Mouse (Mus musculus) CH12.LX (cell line): ENCODE measurements around the gene Supt3. TPM values are rescaled to one million over a fixed set of nuclear protein-coding genes. Genes with fewer than 3 reads are reported as not detected.

Source experiments
- DNase-seq: peaks from one replicate; pipeline ENCODE4 v3.0.0-alpha.2; 2013; ENCODE audit errors: extremely low read depth
- H3K27ac ChIP-seq: 2 replicates; pipeline ENCODE4 v1.5.1; 2012; ENCODE audit warnings: low read depth, mild to moderate bottlenecking, control low read depth, moderate library complexity; ENCODE audit not compliant: insufficient read depth
- H3K27me3 ChIP-seq: replicated peaks from 2 replicates; pipeline ENCODE3; 2012; ENCODE audit warnings: inconsistent platforms
- H3K36me3 ChIP-seq, 2 experiments: replicated peaks in 1 of 2; 2 replicates each; pipeline versions ENCODE3 to v1.6.1; 2012; ENCODE audit warnings: inconsistent platforms in 1 of 2, low read length in 1 of 2, mild to moderate bottlenecking in 1 of 2, mixed read lengths in 1 of 2, moderate library complexity in 1 of 2; ENCODE audit not compliant: control insufficient read depth in 1 of 2, insufficient read depth in 1 of 2
- H3K4me1 ChIP-seq, 2 experiments: 2 replicates each; pipeline ENCODE4 v1.6.1; 2012; ENCODE audit warnings: inconsistent platforms in 1 of 2, moderate library complexity in 1 of 2; ENCODE audit not compliant: insufficient read depth in 2 of 2, control insufficient read depth in 1 of 2
- H3K4me2 ChIP-seq: 2 replicates; pipeline ENCODE4 v1.6.1; 2012; ENCODE audit warnings: low read depth, mild to moderate bottlenecking, control low read depth; ENCODE audit not compliant: poor library complexity, insufficient read depth, severe bottlenecking
- H3K4me3 ChIP-seq, 3 experiments: fragments of 150-350 bp in 1 of 3; sonication (generic) in 1 of 3; replicated peaks in 1 of 3; 2 replicates each; pipeline versions ENCODE3 to v1.5.1; 2011 to 2012; ENCODE audit warnings: low read depth in 2 of 3, low read length in 2 of 3, mild to moderate bottlenecking in 2 of 3, moderate library complexity in 2 of 3, control low read depth in 1 of 3, improper control_type of control experiment in 1 of 3, inconsistent platforms in 1 of 3, mixed read lengths in 1 of 3; ENCODE audit not compliant: poor library complexity in 1 of 3
- H3K79me2 ChIP-seq: replicated peaks from 2 replicates; pipeline ENCODE4 v1.6.1; 2012; ENCODE audit warnings: mild to moderate bottlenecking, moderate library complexity; ENCODE audit not compliant: control insufficient read depth, poor library complexity, insufficient read depth, severe bottlenecking; ENCODE audit errors: extremely low read depth
- H3K9ac ChIP-seq: 2 replicates; pipeline ENCODE4 v1.6.1; 2012; ENCODE audit warnings: low read depth, mild to moderate bottlenecking, control low read depth, moderate library complexity; ENCODE audit not compliant: insufficient read depth
- H3K9me3 ChIP-seq: replicated peaks from 2 replicates; pipeline ENCODE3; 2012; ENCODE audit warnings: low read length, inconsistent platforms, mixed read lengths
- BHLHE40 ChIP-seq: IDR thresholded peaks from 2 replicates; pipeline ENCODE4 v1.6.1; 2011; ENCODE audit warnings: mild to moderate bottlenecking, low read depth, low read length, improper control_type of control experiment
- CHD2 ChIP-seq: IDR thresholded peaks from 2 replicates; pipeline ENCODE4 v1.6.1; 2011; ENCODE audit warnings: low read length, improper control_type of control experiment
- CTCF ChIP-seq, 2 experiments: IDR thresholded peaks in 1 of 2; conservative IDR thresholded peaks in 1 of 2; 2 replicates each; pipeline ENCODE4 v1.5.1; 2011 to 2012; ENCODE audit warnings: low read depth in 2 of 2, low read length in 2 of 2, improper control_type of control experiment in 1 of 2, inconsistent platforms in 1 of 2, mild to moderate bottlenecking in 1 of 2, moderate library complexity in 1 of 2
- EP300 ChIP-seq: IDR thresholded peaks from 2 replicates; pipeline ENCODE4 v1.6.1; 2011; ENCODE audit warnings: low read length, improper control_type of control experiment
- GABPA ChIP-seq: IDR thresholded peaks from 2 replicates; pipeline ENCODE4 v1.6.1; 2012; ENCODE audit warnings: low read depth, low read length, improper control_type of control experiment, inconsistent platforms; ENCODE audit not compliant: insufficient replicate concordance
- IRF4 ChIP-seq: IDR thresholded peaks from 2 replicates; pipeline ENCODE4 v1.6.1; 2014; ENCODE audit warnings: low read depth, mild to moderate bottlenecking, inconsistent platforms, low read length, improper control_type of control experiment
- KAT2A ChIP-seq: IDR thresholded peaks from 2 replicates; pipeline ENCODE4 v1.6.1; 2012; ENCODE audit warnings: low read length, improper control_type of control experiment, inconsistent platforms; ENCODE audit not compliant: insufficient replicate concordance
- MAFK ChIP-seq: IDR thresholded peaks from 2 replicates; pipeline ENCODE4 v1.6.1; 2011; ENCODE audit warnings: low read length, improper control_type of control experiment; ENCODE audit not compliant: insufficient replicate concordance
- MAX ChIP-seq: IDR thresholded peaks from 2 replicates; pipeline ENCODE4 v1.6.1; 2011; ENCODE audit warnings: low read length, improper control_type of control experiment
- NELFE ChIP-seq: IDR thresholded peaks from 2 replicates; pipeline ENCODE4 v1.6.1; 2011; ENCODE audit warnings: low read depth, low read length, improper control_type of control experiment
- POLR2A ChIP-seq: IDR thresholded peaks from 2 replicates; pipeline ENCODE4 v1.6.1; 2011; ENCODE audit warnings: low read depth, mild to moderate bottlenecking, improper control_type of control experiment, low read length
- RAD21 ChIP-seq: IDR thresholded peaks from 2 replicates; pipeline ENCODE4 v1.6.1; 2011; ENCODE audit warnings: low read depth, mild to moderate bottlenecking, low read length, improper control_type of control experiment, moderate library complexity
- RCOR1 ChIP-seq: conservative IDR thresholded peaks from 2 replicates; pipeline ENCODE4 v1.6.1; 2012; ENCODE audit warnings: low read depth, mild to moderate bottlenecking, inconsistent platforms, low read length, improper control_type of control experiment
- SIN3A ChIP-seq: IDR thresholded peaks from 2 replicates; pipeline ENCODE4 v1.6.1; 2012; ENCODE audit warnings: low read length, improper control_type of control experiment, inconsistent platforms
- SMC3 ChIP-seq: IDR thresholded peaks from 2 replicates; pipeline ENCODE4 v1.6.1; 2011; ENCODE audit warnings: low read depth, low read length, improper control_type of control experiment
- TBP ChIP-seq: conservative IDR thresholded peaks from 2 replicates; pipeline ENCODE4 v1.6.1; 2011; ENCODE audit warnings: low read depth, low read length, improper control_type of control experiment
- TCF12 ChIP-seq: IDR thresholded peaks from 2 replicates; pipeline ENCODE4 v1.6.1; 2014; ENCODE audit warnings: low read depth, mild to moderate bottlenecking, inconsistent platforms, low read length, improper control_type of control experiment
- UBTF ChIP-seq: IDR thresholded peaks from 2 replicates; pipeline ENCODE4 v1.6.1; 2012; ENCODE audit warnings: low read depth, mild to moderate bottlenecking, inconsistent platforms, low read length, improper control_type of control experiment, moderate library complexity
- ZKSCAN1 ChIP-seq: IDR thresholded peaks from 2 replicates; pipeline ENCODE4 v1.6.1; 2012; ENCODE audit warnings: low read depth, inconsistent platforms, low read length, improper control_type of control experiment, borderline replicate concordance
- dilution Hi-C: fragments of 300-500 bp; cut with MboI; formaldehyde crosslinking; loops from 2 replicates; pipeline ENCODE4 v1.14.3; 2020; ENCODE audit warnings: low sequenced_read_pairs; ENCODE audit not compliant: extremely low pct_unique_long_range_greater_than_20kb, extremely low pct_ligation_motif_present
- in situ Hi-C: fragments of 300-500 bp; cut with MboI; formaldehyde crosslinking; loops from 3 replicates; pipeline ENCODE4 v1.14.3; 2019; ENCODE audit warnings: low sequenced_read_pairs, low pct_ligation_motif_present, low pct_unique_long_range_greater_than_20kb, mixed read lengths
- polyA plus RNA-seq: library from polyadenylated mRNA; unstranded; fragments of >175 nt; gene quantifications from 2 replicates; pipeline ENCODE4 v1.2.1, GENCODE M21; 2012; ENCODE audit warnings: low read depth; ENCODE audit not compliant: insufficient read length
- total RNA-seq, 2 experiments: library from RNA; depleted of rRNA; stranded (reverse); fragments of 300-350 nt in 1 of 2; fragments of >200 nt in 1 of 2; gene quantifications; 2 replicates each; pipeline ENCODE4 v1.2.3; 2012 to 2014

The Supt3 gene
- total and polyA plus RNA-seq, 3 experiments: 8.3 to 22.7 (median 13.1) TPM

DNA sequence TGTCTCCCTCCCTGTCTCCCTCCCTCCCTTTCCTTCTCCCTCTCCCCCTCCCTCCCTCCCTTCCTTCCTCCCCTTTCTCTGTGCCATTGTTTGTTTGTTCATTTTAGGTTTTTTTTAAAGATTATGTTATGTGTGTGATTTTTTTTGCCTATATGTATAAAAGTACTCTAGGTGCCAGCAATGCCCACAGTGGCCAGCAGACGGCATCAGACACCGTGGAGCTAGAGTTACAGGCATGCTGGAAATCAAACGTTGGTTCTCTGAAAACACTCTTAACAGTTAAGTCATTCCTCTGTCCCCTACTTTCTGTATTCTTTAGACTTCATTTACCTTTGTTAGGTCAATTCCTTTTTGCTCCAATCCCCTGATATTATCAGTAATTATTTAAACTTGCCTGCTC, 33.2 kb upstream of the Supt3 start:
- H3K27ac ChIP-seq: no peak overlapping the region
- no peaks in the 10 kb centered on the region for H3K27me3 ChIP-seq
- no peak overlapping the region for H3K9ac ChIP-seq
- H3K4me1 ChIP-seq: peaks cover 6 to 8% of the 10 kb centered on the region in 2 experiments; a peak in 2 of 4 replicates
- H3K79me2 ChIP-seq: no peaks in the 10 kb centered on the region
- in situ Hi-C loops: loop anchor here (25.0 kb wide), 2 partner anchors 481 to 644 kb away; no protein-coding TSS in a partner anchor
- dilution Hi-C loops: no loop called here
- no peaks in the 10 kb centered on the region for H3K9me3 ChIP-seq
- H3K36me3 ChIP-seq: no peaks in the 10 kb centered on the region
- H3K4me3 ChIP-seq: no peak overlapping the region
- no peak for DNase-seq
- no peak overlapping the region for H3K4me2 ChIP-seq
- TF ChIP-seq SMC3 (peak; percentile 72), CTCF (conservative IDR thresholded peaks at IDR 0.05 in 1 of 2, IDR thresholded peaks at IDR 0.05 in 1 of 2; ENCODE audit: low read depth in 2 of 2, low read length in 2 of 2) (peak; percentile 32 to 63; a peak in 3 of 4 replicates), RAD21 (peak; percentile 60), TBP (no peak)

DNA sequence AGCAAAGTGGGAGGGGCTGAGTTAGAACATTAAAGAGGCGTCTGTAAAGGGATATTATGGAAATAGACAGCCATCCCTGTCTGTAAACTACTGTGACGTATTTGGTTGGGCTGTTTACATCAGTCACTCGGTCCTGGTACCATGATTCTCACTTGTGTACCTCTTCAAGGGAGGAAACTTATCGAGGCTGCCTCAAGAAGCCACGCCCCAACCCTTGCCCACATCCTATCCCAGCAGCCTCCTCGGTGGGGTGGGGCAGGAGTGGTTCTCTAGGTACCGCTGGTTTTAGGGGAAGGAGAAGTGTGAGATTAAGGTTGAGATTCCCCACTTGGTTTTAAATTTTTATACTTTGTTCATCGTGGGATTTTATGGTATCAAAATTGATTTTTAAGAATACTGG, 31.6 kb upstream of the Supt3 start:
- H3K9ac ChIP-seq: no peak overlapping the region
- dilution Hi-C loops: no loop called here
- TF ChIP-seq CHD2: no peak
- no peak for TF ChIP-seq RCOR1
- no peak for TF ChIP-seq UBTF
- no peak for TF ChIP-seq IRF4
- no peak for TF ChIP-seq KAT2A
- no peak for TF ChIP-seq SIN3A
- no peak for TF ChIP-seq NELFE
- TF ChIP-seq TCF12: no peak
- no peak for TF ChIP-seq RAD21
- TF ChIP-seq BHLHE40: no peak
- TF ChIP-seq MAFK: no peak
- no peak for TF ChIP-seq CTCF (conservative IDR thresholded peaks at IDR 0.05 in 1 of 2, IDR thresholded peaks at IDR 0.05 in 1 of 2; ENCODE audit: low read depth in 2 of 2, low read length in 2 of 2)
- TF ChIP-seq EP300: no peak
- no peak for TF ChIP-seq POLR2A
- no peak for TF ChIP-seq ZKSCAN1
- TF ChIP-seq GABPA: no peak
- no peak for TF ChIP-seq MAX

More for the DNA sequence above, 31.6 kb upstream of the Supt3 start:
- no peak for DNase-seq
- Histone ChIP-seq H3K4me2 (no peak overlapping the region), H3K36me3 (no peaks in the 10 kb centered on the region), H3K79me2 (no peaks in the 10 kb centered on the region), H3K4me3 (no peak overlapping the region), H3K9me3 (no peaks in the 10 kb centered on the region), H3K27ac (no peak overlapping the region), H3K27me3 (no peaks in the 10 kb centered on the region), H3K4me1 (peaks cover 5 to 6% of the 10 kb centered on the region in 2 experiments; a peak in 2 of 4 replicates)
- in situ Hi-C loops: loop anchor here (25.0 kb wide), 2 partner anchors 483 to 642 kb away; no protein-coding TSS in a partner anchor
